Mouse (Mus musculus) lung, embryonic 15.5 days (tissue): Measurements from ENCODE around the gene Ptprm. TPM values are rescaled to one million over a fixed set of nuclear protein-coding genes. Genes with fewer than 3 reads are reported as not detected.

Experiments
- ATAC-seq: fragments of 200-750 bp; cut with Nextera tagmentation; 2 replicates; pipeline ENCODE4 v1.8.0; 2017; ENCODE audit warnings: moderate number of reproducible peaks, borderline replicate concordance; ENCODE audit not compliant: low FRiP score, low TSS enrichment; ENCODE audit errors: extremely low read depth
- H3K27ac ChIP-seq: fragments of 300-500 bp; sonication (generic); 2 replicates; pipeline ENCODE4 v1.5.1; 2015; ENCODE audit warnings: moderate library complexity, mild to moderate bottlenecking, inconsistent platforms
- H3K27me3 ChIP-seq: fragments of 300-500 bp; sonication (generic); 2 replicates; pipeline ENCODE4 v1.6.1; 2015; ENCODE audit warnings: inconsistent platforms
- H3K36me3 ChIP-seq: fragments of 300-500 bp; sonication (generic); 2 replicates; pipeline ENCODE4 v1.6.1; 2015; ENCODE audit warnings: inconsistent platforms
- H3K4me1 ChIP-seq: fragments of 300-500 bp; sonication (generic); 2 replicates; pipeline ENCODE4 v1.6.1; 2015; ENCODE audit warnings: inconsistent platforms
- H3K4me2 ChIP-seq: fragments of 300-500 bp; sonication (generic); 2 replicates; pipeline ENCODE4 v1.6.1; 2015; ENCODE audit warnings: inconsistent platforms, mild to moderate bottlenecking, moderate library complexity
- H3K4me3 ChIP-seq: fragments of 300-500 bp; sonication (generic); 2 replicates; pipeline ENCODE4 v1.5.1; 2015; ENCODE audit warnings: mild to moderate bottlenecking, inconsistent platforms
- H3K9ac ChIP-seq: fragments of 300-500 bp; sonication (generic); 2 replicates; pipeline ENCODE4 v1.6.1; 2015; ENCODE audit warnings: inconsistent platforms
- H3K9me3 ChIP-seq: fragments of 300-500 bp; sonication (generic); 2 replicates; pipeline ENCODE4 v1.6.1; 2016; ENCODE audit warnings: inconsistent platforms
- whole genome bisulfite sequencing: fragments of 180-500 bp; shearing (Covaris S2); methylation state at CpG from one replicate; pipeline ENCODE4 v1.1.7; 2015; 5-methylcytosine and 5-hydroxymethylcytosine counted together
- polyA plus RNA-seq: library from polyadenylated mRNA; unstranded; fragments of >200 nt; fragmentation: Nextera tagmentation; extraction: Ambion mirVana; gene quantifications from 2 replicates; pipeline ENCODE4 v1.2.1, GENCODE M21; 2015

The Ptprm gene
- polyA plus RNA-seq, 1 experiment from 2014 or later, result 43.2 TPM

GRCm38 (mm10) chr17:66815921-66816320, 538.3 kb downstream of the Ptprm start:
- Histone ChIP-seq H3K4me2 (no peak overlapping the region), H3K27ac (no peak overlapping the region), H3K4me1 (no peaks in the 10 kb centered on the region), H3K27me3 (no peaks in the 10 kb centered on the region), H3K4me3 (no peak overlapping the region), H3K36me3 (no peaks in the 10 kb centered on the region), H3K9ac (no peak overlapping the region), H3K9me3 (no peaks in the 10 kb centered on the region)
- ATAC-seq, result no peak
- 44% methylated on average over 2 of the region's 2 CpGs for WGBS

GRCm38 (mm10) chr17:66813786-66814185, 540.5 kb downstream of the Ptprm start:
- Histone ChIP-seq H3K4me1 (no peaks in the 10 kb centered on the region), H3K9ac (no peak overlapping the region), H3K4me3 (no peak overlapping the region), H3K36me3 (no peaks in the 10 kb centered on the region), H3K9me3 (no peaks in the 10 kb centered on the region), H3K27me3 (no peaks in the 10 kb centered on the region), H3K27ac (no peak overlapping the region), H3K4me2 (no peak overlapping the region)
- 72% methylated on average over 6 of the region's 6 CpGs for WGBS
- no peak for ATAC-seq

GRCm38 (mm10) chr17:66813346-66813745, 540.9 kb downstream of the Ptprm start:
- H3K9me3 ChIP-seq, result no peaks in the 10 kb centered on the region
- H3K27me3 ChIP-seq, result no peaks in the 10 kb centered on the region
- H3K4me3 ChIP-seq, result no peak overlapping the region
- ATAC-seq, result no peak
- no peaks in the 10 kb centered on the region for H3K36me3 ChIP-seq
- no peak overlapping the region for H3K27ac ChIP-seq
- H3K4me1 ChIP-seq, result no peaks in the 10 kb centered on the region
- H3K4me2 ChIP-seq, result no peak overlapping the region
- WGBS, result 84% methylated on average over 10 of the region's 10 CpGs
- H3K9ac ChIP-seq, result no peak overlapping the region

- Histone ChIP-seq H3K36me3 (no peaks in the 10 kb centered on the region), H3K27me3 (no peaks in the 10 kb centered on the region), H3K4me3 (no peak overlapping the region), H3K4me1 (no peaks in the 10 kb centered on the region), H3K27ac (no peak overlapping the region), H3K9me3 (no peaks in the 10 kb centered on the region), H3K9ac (no peak overlapping the region), H3K4me2 (no peak overlapping the region)
- no peak for ATAC-seq
- 62% methylated on average over 5 of the region's 5 CpGs for WGBS
Measured at GRCm38 (mm10) chr17:66809786-66810185, 544.5 kb downstream of the Ptprm start.

- Histone ChIP-seq H3K4me2 (no peak overlapping the region), H3K9me3 (no peaks in the 10 kb centered on the region), H3K4me1 (no peaks in the 10 kb centered on the region), H3K27me3 (no peaks in the 10 kb centered on the region), H3K4me3 (no peak overlapping the region), H3K27ac (no peak overlapping the region), H3K36me3 (no peaks in the 10 kb centered on the region), H3K9ac (no peak overlapping the region)
- 58% methylated on average over 8 of the region's 8 CpGs for WGBS
- no peak for ATAC-seq
Measured at GRCm38 (mm10) chr17:66808186-66808585, 546.1 kb downstream of the Ptprm start.

- Histone ChIP-seq H3K27me3 (no peaks in the 10 kb centered on the region), H3K4me2 (no peak overlapping the region), H3K27ac (no peak overlapping the region), H3K4me3 (no peak overlapping the region), H3K9me3 (no peaks in the 10 kb centered on the region), H3K36me3 (no peaks in the 10 kb centered on the region), H3K4me1 (0 out of 2 replicates have a peak, but pooled peaks cover 4% of the 10 kb centered on the region), H3K9ac (no peak overlapping the region)
- WGBS, result 47% methylated on average over 10 of the region's 10 CpGs
- no peak for ATAC-seq
Measured at GRCm38 (mm10) chr17:66801831-66802687, 552.2 kb downstream of the Ptprm start.

- 62% methylated on average over 6 of the region's 6 CpGs for WGBS
- H3K36me3 ChIP-seq, result no peaks in the 10 kb centered on the region
- 0 out of 2 replicates have a peak, but pooled peaks cover 4% of the 10 kb centered on the region for H3K4me1 ChIP-seq
- no peak for ATAC-seq
- no peaks in the 10 kb centered on the region for H3K27me3 ChIP-seq
- no peak overlapping the region for H3K9ac ChIP-seq
- no peak overlapping the region for H3K27ac ChIP-seq
- no peaks in the 10 kb centered on the region for H3K9me3 ChIP-seq
- no peak overlapping the region for H3K4me2 ChIP-seq
- no peak overlapping the region for H3K4me3 ChIP-seq
Measured at GRCm38 (mm10) chr17:66800231-66800630, 554.0 kb downstream of the Ptprm start.

GRCm38 (mm10) chr17:66786166-66786565, 568.1 kb downstream of the Ptprm start:
- Histone ChIP-seq H3K4me3 (no peak overlapping the region), H3K27me3 (no peaks in the 10 kb centered on the region), H3K4me1 (no peaks in the 10 kb centered on the region), H3K9ac (no peak overlapping the region), H3K4me2 (no peak overlapping the region), H3K27ac (no peak overlapping the region), H3K9me3 (no peaks in the 10 kb centered on the region), H3K36me3 (no peaks in the 10 kb centered on the region)
- ATAC-seq, result no peak
- WGBS, result 45% methylated on average over 12 of the region's 12 CpGs

GRCm38 (mm10) chr17:66785586-66785985, 568.7 kb downstream of the Ptprm start:
- H3K9ac ChIP-seq, result no peak overlapping the region
- ATAC-seq, result no peak
- WGBS, result 84% methylated on average over 11 of the region's 11 CpGs
- no peaks in the 10 kb centered on the region for H3K9me3 ChIP-seq
- H3K4me2 ChIP-seq, result no peak overlapping the region
- H3K27me3 ChIP-seq, result no peaks in the 10 kb centered on the region
- H3K27ac ChIP-seq, result no peak overlapping the region
- no peaks in the 10 kb centered on the region for H3K4me1 ChIP-seq
- no peaks in the 10 kb centered on the region for H3K36me3 ChIP-seq
- H3K4me3 ChIP-seq, result no peak overlapping the region

- 82% methylated on average over 4 of the region's 4 CpGs for WGBS
- Histone ChIP-seq H3K4me1 (no peaks in the 10 kb centered on the region), H3K9ac (no peak overlapping the region), H3K27me3 (no peaks in the 10 kb centered on the region), H3K27ac (no peak overlapping the region), H3K4me3 (no peak overlapping the region), H3K36me3 (no peaks in the 10 kb centered on the region), H3K9me3 (no peaks in the 10 kb centered on the region), H3K4me2 (no peak overlapping the region)
- ATAC-seq, result no peak
Measured at GRCm38 (mm10) chr17:66783601-66784000, 570.7 kb downstream of the Ptprm start.

GRCm38 (mm10) chr17:66783075-66783492, 571.2 kb downstream of the Ptprm start:
- Histone ChIP-seq H3K27ac (no peak overlapping the region), H3K4me3 (no peak overlapping the region), H3K27me3 (no peaks in the 10 kb centered on the region), H3K36me3 (no peaks in the 10 kb centered on the region), H3K4me2 (no peak overlapping the region), H3K9me3 (no peaks in the 10 kb centered on the region), H3K4me1 (no peaks in the 10 kb centered on the region), H3K9ac (no peak overlapping the region)
- 61% methylated on average over 10 of the region's 10 CpGs for WGBS
- ATAC-seq, result no peak

GRCm38 (mm10) chr17:66781910-66782309, 572.3 kb downstream of the Ptprm start:
- H3K4me3 ChIP-seq, result no peak overlapping the region
- no peaks in the 10 kb centered on the region for H3K4me1 ChIP-seq
- H3K36me3 ChIP-seq, result no peaks in the 10 kb centered on the region
- H3K9ac ChIP-seq, result no peak overlapping the region
- no peaks in the 10 kb centered on the region for H3K27me3 ChIP-seq
- H3K27ac ChIP-seq, result no peak overlapping the region
- 63% methylated on average over 3 of the region's 3 CpGs for WGBS
- no peak overlapping the region for H3K4me2 ChIP-seq
- ATAC-seq, result no peak
- no peaks in the 10 kb centered on the region for H3K9me3 ChIP-seq
